Mouse (Mus musculus) stomach, embryonic 15.5 days (tissue): ENCODE measurements around the gene Icosl. TPM values are rescaled to one million over a fixed set of nuclear protein-coding genes. Genes with fewer than 3 reads are reported as not detected.

Experiments
- ATAC-seq: fragments of 200-750 bp; cut with Nextera tagmentation; 2 replicates; pipeline ENCODE4 v1.8.0; 2017; ENCODE audit warnings: low read depth, moderate number of reproducible peaks, moderate TSS enrichment; ENCODE audit not compliant: insufficient read depth, low FRiP score
- H3K27ac ChIP-seq: fragments of 300-500 bp; sonication (generic); 2 replicates; pipeline ENCODE4 v1.5.1; 2015; ENCODE audit warnings: mild to moderate bottlenecking, inconsistent platforms
- H3K27me3 ChIP-seq: fragments of 300-500 bp; sonication (generic); replicated peaks from 2 replicates; pipeline ENCODE4 v1.6.1; 2015; ENCODE audit warnings: inconsistent platforms
- H3K36me3 ChIP-seq: fragments of 300-500 bp; sonication (generic); 2 replicates; pipeline ENCODE4 v1.6.1; 2015; ENCODE audit warnings: inconsistent platforms
- H3K4me1 ChIP-seq: fragments of 300-500 bp; sonication (generic); 2 replicates; pipeline ENCODE4 v1.6.1; 2015; ENCODE audit warnings: inconsistent platforms
- H3K4me2 ChIP-seq: fragments of 300-500 bp; sonication (generic); 2 replicates; pipeline ENCODE4 v1.6.1; 2015; ENCODE audit warnings: mild to moderate bottlenecking, inconsistent platforms
- H3K4me3 ChIP-seq: fragments of 300-500 bp; sonication (generic); replicated peaks from 2 replicates; pipeline ENCODE4 v1.5.1; 2015; ENCODE audit warnings: inconsistent platforms
- H3K9ac ChIP-seq: fragments of 300-500 bp; sonication (generic); 2 replicates; pipeline ENCODE4 v1.6.1; 2015; ENCODE audit warnings: inconsistent platforms
- H3K9me3 ChIP-seq: fragments of 300-500 bp; sonication (generic); 2 replicates; pipeline ENCODE4 v1.6.1; 2016; ENCODE audit warnings: inconsistent platforms
- WGBS: fragments of 180-500 bp; shearing (Covaris S2); methylation state at CpG from one replicate; pipeline ENCODE4 v1.1.7; 2015; 5-methylcytosine and 5-hydroxymethylcytosine counted together
- polyA plus RNA-seq: library from polyadenylated mRNA; unstranded; fragments of >200 nt; fragmentation: Nextera tagmentation; extraction: Ambion mirVana; gene quantifications from 2 replicates; pipeline ENCODE4 v1.2.1, GENCODE M21; 2015

The Icosl gene
- polyA plus RNA-seq, 1 experiment from 2014 or later: 5.3 TPM

GRCm38 (mm10) chr10:78127046-78127870 is 58.2 kb downstream of the Icosl start:
- no peak overlapping the region for H3K27ac ChIP-seq
- H3K9ac ChIP-seq: no peak overlapping the region
- H3K4me3 ChIP-seq: no peak overlapping the region
- no peaks in the 10 kb centered on the region for H3K9me3 ChIP-seq
- H3K36me3 ChIP-seq: no peaks in the 10 kb centered on the region
- no peaks in the 10 kb centered on the region for H3K27me3 ChIP-seq
- WGBS: 69% methylated on average over 9 of the region's 9 CpGs
- H3K4me1 ChIP-seq: no peaks in the 10 kb centered on the region
- ATAC-seq: no peak
- H3K4me2 ChIP-seq: no peak overlapping the region

GRCm38 (mm10) chr10:78127931-78128330 is 58.8 kb downstream of the Icosl start:
- Histone ChIP-seq H3K4me2 (no peak overlapping the region), H3K36me3 (no peaks in the 10 kb centered on the region), H3K4me3 (no peak overlapping the region), H3K27ac (no peak overlapping the region), H3K9ac (no peak overlapping the region), H3K4me1 (no peaks in the 10 kb centered on the region), H3K27me3 (no peaks in the 10 kb centered on the region), H3K9me3 (no peaks in the 10 kb centered on the region)
- no peak; the same call in 1 of the 2 replicates for ATAC-seq
- WGBS: 17% methylated on average over 1 of the region's 1 CpGs

GRCm38 (mm10) chr10:78128647-78129046 is 59.5 kb downstream of the Icosl start:
- 77% methylated on average over 2 of the region's 2 CpGs for WGBS
- Histone ChIP-seq H3K4me1 (no peaks in the 10 kb centered on the region), H3K9ac (no peak overlapping the region), H3K27ac (no peak overlapping the region), H3K4me2 (no peak overlapping the region), H3K9me3 (no peaks in the 10 kb centered on the region), H3K4me3 (no peak overlapping the region), H3K27me3 (no peaks in the 10 kb centered on the region), H3K36me3 (no peaks in the 10 kb centered on the region)
- ATAC-seq: no peak

GRCm38 (mm10) chr10:78129423-78129822 is 60.3 kb downstream of the Icosl start:
- Histone ChIP-seq H3K4me2 (no peak overlapping the region), H3K9ac (no peak overlapping the region), H3K27me3 (no peaks in the 10 kb centered on the region), H3K9me3 (no peaks in the 10 kb centered on the region), H3K36me3 (no peaks in the 10 kb centered on the region), H3K27ac (no peak overlapping the region), H3K4me1 (no peaks in the 10 kb centered on the region), H3K4me3 (no peak overlapping the region)
- no peak for ATAC-seq
- WGBS: 45% methylated on average over 11 of the region's 11 CpGs

- 82% methylated on average over 4 of the region's 4 CpGs for WGBS
Measured at GRCm38 (mm10) chr10:78129998-78130397, 60.9 kb downstream of the Icosl start.

More at GRCm38 (mm10) chr10:78129998-78130397, 60.9 kb downstream of the Icosl start:
- no peaks in the 10 kb centered on the region for H3K9me3 ChIP-seq
- no peak overlapping the region for H3K4me2 ChIP-seq
- no peak overlapping the region for H3K27ac ChIP-seq
- H3K27me3 ChIP-seq: no peaks in the 10 kb centered on the region
- ATAC-seq: no peak
- H3K4me3 ChIP-seq: no peak overlapping the region
- no peaks in the 10 kb centered on the region for H3K36me3 ChIP-seq
- peaks cover 4% of the 10 kb centered on the region; the same call in 1 of the 2 replicates for H3K4me1 ChIP-seq
- H3K9ac ChIP-seq: no peak overlapping the region

Other genes starting within 250 kb of the Icosl start
- gene Krtap10-4, start 242.2 kb upstream of the Icosl start, polyA plus RNA-seq: not detected in 2 replicates
- gene Krtap10-10, start 233.4 kb upstream of the Icosl start, polyA plus RNA-seq: not detected in 2 replicates
- gene Gm36176, start 222.5 kb upstream of the Icosl start, polyA plus RNA-seq: not detected in 2 replicates
- gene Gm10318, start 216.4 kb upstream of the Icosl start, polyA plus RNA-seq: not detected in 2 replicates
- not detected in 2 replicates for gene Gm3285, start 207.3 kb upstream of the Icosl start, polyA plus RNA-seq
- 5.0 and 6.4 TPM in 2 replicates for gene Lrrc3, start 166.8 kb upstream of the Icosl start, polyA plus RNA-seq
- 1.2 TPM in 2 replicates for gene Trpm2, start 98.7 kb upstream of the Icosl start, polyA plus RNA-seq
- 23.6 and 26.7 TPM in 2 replicates for gene 1810043G02Rik, start 90.8 kb upstream of the Icosl start, polyA plus RNA-seq
- 193 and 202 TPM in 2 replicates for gene Pfkl, start 59.2 kb upstream of the Icosl start, polyA plus RNA-seq
- 0.35 and 0.86 TPM in 2 replicates for gene Dnmt3l, start 27.4 kb upstream of the Icosl start, polyA plus RNA-seq
- 0.68 and 0.75 TPM in 2 replicates for gene Aire, start 25.7 kb upstream of the Icosl start, polyA plus RNA-seq
- 32.7 and 40.2 TPM in 2 replicates for gene D10Jhu81e, start 100.5 kb downstream of the Icosl start, polyA plus RNA-seq
- 14.6 and 17.3 TPM in 2 replicates for gene Pwp2, start 115.8 kb downstream of the Icosl start, polyA plus RNA-seq
- gene Trappc10, start 175.3 kb downstream of the Icosl start, polyA plus RNA-seq: 15.6 and 18.2 TPM in 2 replicates